Mouse (Mus musculus): Measurements from ENCODE around the gene Polr2b.

The Polr2b gene

GRCm38 (mm10) chr5:77309924-77310772 is at the start of gene Polr2b, which contains the start of gene Noa1:
Gene Polr2b, plus strand, starts transcription at chr5:77310147.
Gene Noa1, minus strand, starts transcription at chr5:77310084.
- under 1% methylated on average over 85 of the region's 85 CpGs for WGBS

DNA sequence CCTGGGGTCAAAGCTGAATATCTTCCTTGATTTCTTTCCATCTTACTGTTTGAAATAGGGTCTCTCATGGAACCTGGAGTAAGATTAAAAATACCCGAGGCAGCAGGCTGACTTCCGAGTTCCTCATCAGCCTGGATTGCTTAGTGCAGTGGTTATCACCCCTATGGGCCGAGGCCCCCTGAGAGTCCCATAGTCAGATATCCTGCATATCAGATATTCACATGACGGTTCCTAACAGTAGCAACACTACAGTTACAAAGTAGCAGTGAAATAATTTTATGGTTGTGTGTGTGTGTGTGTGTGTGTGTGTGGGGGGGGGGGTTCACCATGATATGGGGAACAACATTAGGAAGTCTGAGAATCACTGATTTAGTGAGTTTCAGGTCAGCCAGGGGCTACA is 48.8 kb upstream of the Polr2b start:
- 94% methylated on average over 4 of the region's 4 CpGs for WGBS

DNA sequence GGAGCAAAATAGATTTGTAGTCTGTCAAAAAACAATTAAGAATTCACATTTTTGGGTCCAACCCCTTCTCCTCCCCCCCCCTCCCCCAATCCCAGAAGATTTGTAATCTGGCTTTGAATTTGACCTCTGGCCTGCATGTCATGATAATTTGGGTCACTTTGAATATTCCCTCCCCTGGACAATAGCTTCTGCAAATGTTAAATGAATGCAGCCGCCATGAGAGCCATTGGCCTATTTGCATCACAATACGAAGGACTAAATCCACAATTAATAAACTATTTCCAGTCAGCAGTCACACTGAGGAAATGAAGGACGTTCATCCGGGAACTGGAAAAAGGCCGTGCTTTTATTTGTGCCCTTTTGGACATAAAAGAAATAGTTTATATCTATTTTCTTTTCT is 47.8 kb upstream of the Polr2b start:
- WGBS = 78% methylated on average over 5 of the region's 5 CpGs

GRCm38 (mm10) chr5:77265081-77265670 is 44.8 kb upstream of the Polr2b start, which contains the start of gene Rest:
Gene Rest, plus strand, starts transcription at chr5:77265491.
- 3% methylated on average over 76 of the region's 78 CpGs for WGBS

DNA sequence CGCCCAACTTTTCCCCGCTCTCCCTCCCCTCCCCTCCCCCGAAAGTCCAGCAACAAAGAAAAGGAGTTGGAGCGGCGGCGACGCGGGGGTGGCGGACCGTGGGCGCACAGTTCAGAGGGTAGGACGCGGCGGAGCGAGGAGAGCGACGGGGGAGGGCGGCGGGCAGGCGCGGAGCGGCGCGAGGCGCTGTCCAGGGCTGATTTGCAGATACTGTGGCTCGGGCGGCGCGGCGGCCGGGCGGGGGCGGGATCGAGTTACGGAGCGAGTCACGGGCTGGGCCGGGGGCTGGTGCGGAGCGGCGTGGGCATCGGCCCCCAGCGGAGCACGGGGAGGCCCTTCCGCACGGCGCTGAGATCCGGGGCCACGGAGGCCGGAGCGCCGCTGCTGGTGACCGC is 44.3 kb upstream of the Polr2b start:
- 2% methylated on average over 48 of the region's 53 CpGs for WGBS

GRCm38 (mm10) chr5:77266066-77266885 is 43.7 kb upstream of the Polr2b start:
- WGBS = 1% methylated on average over 75 of the region's 87 CpGs

GRCm38 (mm10) chr5:77266886-77267401 is 43.0 kb upstream of the Polr2b start:
- 26% methylated on average over 11 of the region's 11 CpGs for WGBS

DNA sequence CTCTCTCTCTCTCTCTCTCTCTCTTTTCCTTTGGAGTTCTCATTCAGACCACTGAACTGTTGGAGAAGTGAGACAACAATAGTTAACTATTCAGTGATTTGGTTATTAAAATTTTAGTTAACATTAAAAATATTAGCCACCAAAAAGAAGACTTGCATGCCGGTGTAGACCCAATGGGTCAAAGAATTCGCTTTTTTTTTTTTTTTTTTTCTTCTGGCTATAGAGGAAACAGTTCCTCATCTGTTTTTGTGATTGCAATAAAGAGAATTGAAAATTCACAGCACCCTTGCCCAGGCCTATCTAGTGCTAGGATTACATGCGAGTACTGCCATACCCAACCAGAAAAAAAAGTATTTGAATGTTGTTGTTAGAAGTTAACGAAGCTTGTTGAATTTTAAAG is 42.5 kb upstream of the Polr2b start:
- 79% methylated on average over 4 of the region's 4 CpGs for WGBS

DNA sequence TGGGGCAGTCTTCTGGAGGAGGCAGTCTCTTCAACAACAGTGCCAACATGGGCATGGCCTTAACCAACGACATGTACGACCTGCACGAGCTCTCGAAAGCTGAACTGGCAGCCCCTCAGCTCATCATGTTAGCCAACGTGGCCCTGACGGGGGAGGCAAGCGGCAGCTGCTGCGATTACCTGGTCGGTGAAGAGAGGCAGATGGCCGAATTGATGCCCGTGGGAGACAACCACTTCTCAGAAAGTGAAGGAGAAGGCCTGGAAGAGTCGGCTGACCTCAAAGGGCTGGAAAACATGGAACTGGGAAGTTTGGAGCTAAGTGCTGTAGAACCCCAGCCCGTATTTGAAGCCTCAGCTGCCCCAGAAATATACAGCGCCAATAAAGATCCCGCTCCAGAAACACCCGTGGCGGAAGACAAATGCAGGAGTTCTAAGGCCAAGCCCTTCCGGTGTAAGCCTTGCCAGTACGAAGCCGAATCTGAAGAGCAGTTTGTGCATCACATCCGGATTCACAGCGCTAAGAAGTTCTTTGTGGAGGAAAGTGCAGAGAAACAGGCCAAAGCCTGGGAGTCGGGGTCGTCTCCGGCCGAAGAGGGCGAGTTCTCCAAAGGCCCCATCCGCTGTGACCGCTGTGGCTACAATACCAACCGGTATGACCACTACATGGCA is 41.9 kb upstream of the Polr2b start:
- 94% methylated on average over 30 of the region's 30 CpGs for WGBS

DNA sequence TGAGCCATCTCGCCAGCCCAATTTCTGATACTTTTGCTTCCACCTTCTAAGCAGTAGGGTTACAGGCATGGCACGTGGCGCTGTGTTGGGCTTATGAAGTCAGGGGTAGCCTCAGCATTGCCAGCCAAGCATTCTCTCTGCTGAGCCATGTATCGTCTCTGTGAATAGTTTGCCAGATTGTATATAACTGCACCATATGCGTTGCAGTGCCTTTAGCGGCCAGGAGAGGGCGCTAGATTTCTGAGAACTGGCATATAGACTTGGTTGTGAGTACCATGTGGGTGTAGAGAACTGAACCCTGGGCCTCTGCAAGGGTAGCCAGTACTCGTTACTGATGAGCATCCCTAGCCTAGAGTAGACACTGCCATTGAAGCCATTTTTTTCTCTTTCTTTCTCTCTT is 40.5 kb upstream of the Polr2b start:
- WGBS = 80% methylated on average over 8 of the region's 8 CpGs

- WGBS = 80% methylated on average over 7 of the region's 7 CpGs
Measured at GRCm38 (mm10) chr5:77273151-77273550, 36.8 kb upstream of the Polr2b start.

DNA sequence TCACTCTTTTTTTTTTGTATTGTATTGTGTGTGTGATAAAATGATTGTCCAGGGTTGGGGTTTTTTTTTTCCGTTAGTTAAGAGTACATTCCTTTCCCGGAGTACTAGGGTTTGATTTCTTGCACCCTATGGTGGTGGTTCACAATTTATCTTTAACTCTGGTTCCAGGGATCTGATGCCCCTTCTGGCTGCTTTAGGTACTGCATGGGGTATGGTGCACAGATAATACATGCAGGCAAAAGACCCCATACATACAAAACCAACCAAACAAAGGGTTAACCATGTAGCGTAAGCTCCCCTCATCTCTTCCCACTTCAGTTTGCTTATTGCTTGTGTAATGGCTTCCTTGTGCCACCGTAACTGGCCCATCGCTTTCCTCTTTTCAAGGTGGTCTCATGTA is 34.0 kb upstream of the Polr2b start:
- WGBS = 92% methylated on average over 5 of the region's 5 CpGs

GRCm38 (mm10) chr5:77277204-77277603 is 32.7 kb upstream of the Polr2b start:
- WGBS = 91% methylated on average over 6 of the region's 6 CpGs

DNA sequence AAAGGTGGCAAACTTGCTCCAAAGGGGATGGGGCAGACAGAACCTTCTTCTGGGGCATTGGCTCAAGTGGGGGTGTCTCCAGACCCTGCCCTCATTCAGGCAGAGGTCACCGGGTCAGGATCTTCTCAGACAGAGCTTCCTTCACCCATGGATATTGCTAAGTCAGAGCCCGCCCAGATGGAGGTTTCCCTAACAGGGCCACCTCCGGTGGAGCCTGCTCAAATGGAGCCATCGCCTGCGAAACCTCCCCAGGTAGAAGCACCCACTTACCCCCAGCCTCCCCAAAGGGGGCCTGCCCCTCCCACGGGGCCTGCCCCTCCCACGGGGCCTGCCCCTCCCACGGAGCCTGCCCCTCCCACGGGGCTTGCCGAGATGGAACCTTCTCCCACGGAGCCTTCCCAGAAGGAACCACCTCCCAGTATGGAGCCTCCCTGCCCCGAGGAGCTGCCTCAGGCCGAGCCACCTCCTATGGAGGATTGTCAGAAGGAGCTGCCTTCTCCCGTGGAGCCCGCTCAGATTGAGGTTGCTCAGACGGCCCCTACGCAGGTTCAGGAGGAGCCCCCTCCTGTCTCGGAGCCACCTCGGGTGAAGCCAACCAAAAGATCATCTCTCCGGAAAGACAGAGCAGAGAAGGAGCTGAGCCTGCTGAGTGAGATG is 28.3 kb upstream of the Polr2b start:
- 80% methylated on average over 20 of the region's 20 CpGs for WGBS

- WGBS = 79% methylated on average over 9 of the region's 9 CpGs
Measured at GRCm38 (mm10) chr5:77282242-77282641, 27.7 kb upstream of the Polr2b start.

- WGBS = 85% methylated on average over 7 of the region's 7 CpGs
Measured at GRCm38 (mm10) chr5:77285685-77286084, 24.3 kb upstream of the Polr2b start.

GRCm38 (mm10) chr5:77286904-77287303 is 23.0 kb upstream of the Polr2b start:
- WGBS = 70% methylated on average over 5 of the region's 5 CpGs

DNA sequence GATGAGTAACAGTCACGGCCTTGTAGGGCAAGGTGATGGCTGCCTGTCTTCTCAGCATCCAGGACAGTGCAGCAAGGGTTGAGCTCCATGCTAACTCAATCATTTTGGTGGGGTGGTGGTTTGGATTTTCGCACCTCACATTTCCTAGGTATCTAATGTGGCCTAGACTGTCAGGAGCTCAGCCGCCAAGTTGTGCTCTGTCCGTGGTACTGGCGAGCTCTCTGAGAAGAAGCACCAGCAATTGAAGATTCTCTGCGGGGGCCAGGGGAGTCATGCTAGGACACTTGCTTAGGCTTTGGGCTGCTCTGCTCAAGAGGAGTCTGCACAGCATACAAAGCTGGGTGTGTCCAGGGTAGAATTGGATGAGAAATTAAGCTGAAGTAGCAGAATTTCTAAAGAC is 22.0 kb upstream of the Polr2b start:
- 82% methylated on average over 6 of the region's 6 CpGs for WGBS

- WGBS = 88% methylated on average over 8 of the region's 8 CpGs
Measured at GRCm38 (mm10) chr5:77289686-77290085, 20.3 kb upstream of the Polr2b start.

DNA sequence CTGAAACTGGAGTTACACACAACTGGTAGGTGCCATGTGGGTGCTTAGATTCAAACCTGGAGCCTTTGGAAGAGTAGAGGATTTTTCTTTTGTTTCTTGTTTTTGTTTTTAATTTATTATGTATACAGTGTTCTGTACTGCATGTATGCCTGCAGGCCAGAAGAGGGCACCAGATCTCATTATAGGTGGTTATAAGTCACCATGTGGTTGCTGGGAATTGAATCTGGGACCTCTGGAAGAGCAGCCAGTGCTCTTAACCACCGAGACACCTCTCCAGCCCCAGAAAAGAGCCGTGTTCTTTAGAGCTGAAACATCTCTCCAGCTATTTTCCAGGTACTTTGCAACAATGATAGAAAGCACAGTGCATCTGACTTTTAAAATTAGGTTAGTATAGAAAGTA is 19.3 kb upstream of the Polr2b start:
- 92% methylated on average over 2 of the region's 2 CpGs for WGBS
